Mouse (Mus musculus) liver, adult 2 months (tissue): ENCODE measurements around the gene Hist1h1d.

Experiments used
- CTCF ChIP-seq: fragments of 200-500 bp; IDR thresholded peaks from 2 replicates; pipeline ENCODE4 v1.5.1; 2011; ENCODE audit warnings: low read depth, low read length, control low read depth
- POLR2A ChIP-seq: fragments of 200-500 bp; IDR thresholded peaks from 2 replicates; pipeline ENCODE4 v1.6.1; 2011; ENCODE audit warnings: low read length, control low read depth; ENCODE audit not compliant: insufficient read depth; ENCODE audit errors: extremely low read depth

- TF ChIP-seq POLR2A (no peak), CTCF (no peak)
These were observed 15.9 kb upstream of the Hist1h1d start for GRCm38 (mm10) chr13:23537006-23537710.
